Mouse (Mus musculus) ES-E14 (cell line): ENCODE measurements around the gene Stxbp3. TPM values are rescaled to one million over a fixed set of nuclear protein-coding genes. Genes with fewer than 3 reads are reported as not detected.
A peak's percentile ranks its signal among the peaks of the same experiment; 100 is the strongest.

ENCODE experiments used
- DNase-seq: peaks from one replicate; pipeline ENCODE4 v3.0.0-alpha.2; 2013; ENCODE audit warnings: low read depth, low spot score
- H3K27ac ChIP-seq: 2 replicates; pipeline ENCODE4 v1.5.1; 2012; ENCODE audit warnings: low read depth, mild to moderate bottlenecking, low read length, moderate library complexity, mixed read lengths; ENCODE audit not compliant: poor library complexity, insufficient read depth, severe bottlenecking
- H3K36me3 ChIP-seq: 2 replicates; pipeline ENCODE4 v1.6.1; 2012; ENCODE audit warnings: mild to moderate bottlenecking, low read length, moderate library complexity, mixed read lengths; ENCODE audit not compliant: control insufficient read depth, poor library complexity, insufficient read depth, severe bottlenecking
- H3K4me1 ChIP-seq, 2 experiments: fragments of 150-350 bp in 1 of 2; sonication (generic) in 1 of 2; 2 replicates each; pipeline ENCODE4 v1.6.1; 2012; ENCODE audit warnings: low read length in 2 of 2, mild to moderate bottlenecking in 1 of 2, mixed read lengths in 1 of 2; ENCODE audit not compliant: control insufficient read depth in 2 of 2, insufficient read depth in 2 of 2, poor library complexity in 1 of 2
- H3K4me3 ChIP-seq, 2 experiments: fragments of 150-350 bp in 1 of 2; sonication (generic) in 1 of 2; 2 replicates each; pipeline ENCODE4 v1.5.1; 2012; ENCODE audit warnings: low read length in 2 of 2, low read depth in 1 of 2, mild to moderate bottlenecking in 1 of 2, mixed read lengths in 1 of 2; ENCODE audit not compliant: insufficient read depth in 1 of 2, poor library complexity in 1 of 2, severe bottlenecking in 1 of 2
- H3K9ac ChIP-seq: 2 replicates; pipeline ENCODE4 v1.6.1; 2012; ENCODE audit warnings: low read depth, mild to moderate bottlenecking, low read length, mixed read lengths; ENCODE audit not compliant: poor library complexity, insufficient read depth, severe bottlenecking
- H3K9me3 ChIP-seq: fragments of 150-350 bp; sonication (generic); 2 replicates; pipeline ENCODE4 v1.6.1; 2012; ENCODE audit warnings: low read depth, mild to moderate bottlenecking, low read length; ENCODE audit not compliant: control insufficient read depth, insufficient read depth
- CHD2 ChIP-seq: IDR thresholded peaks from 2 replicates; pipeline ENCODE4 v1.6.1; 2014; ENCODE audit warnings: mild to moderate bottlenecking, low read depth, low read length, inconsistent platforms
- HCFC1 ChIP-seq: IDR thresholded peaks from 2 replicates; pipeline ENCODE4 v1.6.1; 2012; ENCODE audit warnings: low read length, inconsistent platforms, borderline replicate concordance; ENCODE audit not compliant: insufficient read depth
- MAFK ChIP-seq: IDR thresholded peaks from 2 replicates; pipeline ENCODE4 v1.6.1; 2014; ENCODE audit warnings: mild to moderate bottlenecking, low read depth, low read length, inconsistent platforms; ENCODE audit not compliant: insufficient read depth
- ZC3H11A ChIP-seq: IDR thresholded peaks from 2 replicates; pipeline ENCODE4 v1.6.1; 2012; ENCODE audit warnings: low read depth, mild to moderate bottlenecking, inconsistent platforms, low read length, borderline replicate concordance
- ZNF384 ChIP-seq: IDR thresholded peaks from 2 replicates; pipeline ENCODE4 v1.6.1; 2012; ENCODE audit warnings: low read depth, low read length, inconsistent platforms
- in situ Hi-C, 2 experiments: fragments of 600-800 bp; cut with MboI; formaldehyde crosslinking; loops; one replicate each; pipeline ENCODE4 v1.15.1; 2025; ENCODE audit warnings: low sequenced_read_pairs in 2 of 2, inconsistent platforms in 1 of 2; ENCODE audit not compliant: unreplicated experiment in 2 of 2
- total RNA-seq: library from RNA; depleted of rRNA; stranded (reverse); fragments of 300-350 nt; gene quantifications from 2 replicates; pipeline ENCODE4 v1.2.3, GENCODE M21; 2012

Stxbp3 gene
- total RNA-seq, 1 experiment = 18.1 TPM

DNA sequence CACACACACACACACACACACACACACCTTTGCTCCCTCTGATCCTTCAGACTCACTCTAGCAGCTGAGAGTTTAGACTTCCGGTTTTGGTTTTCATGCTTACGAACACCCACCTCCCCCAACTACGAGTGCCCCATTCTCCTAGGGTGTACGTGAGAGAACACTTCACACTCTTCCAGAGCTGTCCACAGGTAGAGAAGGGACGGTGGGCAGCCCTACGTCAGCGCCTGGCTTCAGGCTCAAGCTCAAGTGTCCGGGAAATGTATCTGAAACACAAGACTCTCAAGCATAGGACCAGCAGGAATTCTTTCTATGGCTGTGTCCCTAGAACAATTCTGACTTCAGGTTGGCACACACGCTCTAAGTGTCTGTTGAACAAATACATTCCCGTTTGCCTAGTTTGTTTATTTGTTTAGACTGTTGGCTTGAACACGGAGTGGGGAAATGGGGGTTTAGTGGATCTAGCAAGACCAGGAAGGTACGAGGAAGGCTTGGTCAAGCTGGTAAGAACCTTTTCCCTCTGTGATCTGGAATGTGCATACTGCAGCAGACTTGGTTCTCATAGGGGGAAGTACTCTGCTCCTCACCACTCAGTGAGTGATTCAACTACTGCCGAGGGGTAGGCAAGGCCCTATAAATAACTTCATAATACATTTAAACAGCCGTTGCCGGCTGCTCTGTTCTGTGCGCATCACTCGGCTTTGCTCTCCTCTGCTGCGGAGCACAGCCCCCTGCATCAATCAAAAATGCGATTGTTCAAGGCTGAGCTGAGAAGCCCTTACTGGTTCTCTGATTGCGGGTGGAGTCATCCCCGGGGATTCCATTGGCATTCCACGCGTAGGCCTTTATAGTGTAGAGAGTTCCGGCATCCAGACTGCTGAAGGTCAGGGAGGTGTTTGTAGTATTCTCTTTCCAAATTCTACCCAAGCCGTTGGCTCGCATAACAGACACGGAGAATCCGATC, 40.5 kb upstream of the Stxbp3 start:
- Histone ChIP-seq H3K4me3 (peak overlapping the region in 1 of 2 experiments; percentile 22; a peak in 2 of 4 replicates), H3K36me3 (no peaks in the 10 kb centered on the region), H3K4me1 (peaks cover 1 to 9% of the 10 kb centered on the region in 2 experiments; a peak in 1 of 4 replicates), H3K9me3 (no peaks in the 10 kb centered on the region), H3K9ac (no peak overlapping the region), H3K27ac (no peak overlapping the region)
- in situ Hi-C loops = no loop called here
- peak; percentile 49 for DNase-seq
- TF ChIP-seq ZNF384 = no peak
- TF ChIP-seq HCFC1 = no peak
- no peak for TF ChIP-seq MAFK
- TF ChIP-seq ZC3H11A = no peak
- no peak for TF ChIP-seq CHD2

DNA sequence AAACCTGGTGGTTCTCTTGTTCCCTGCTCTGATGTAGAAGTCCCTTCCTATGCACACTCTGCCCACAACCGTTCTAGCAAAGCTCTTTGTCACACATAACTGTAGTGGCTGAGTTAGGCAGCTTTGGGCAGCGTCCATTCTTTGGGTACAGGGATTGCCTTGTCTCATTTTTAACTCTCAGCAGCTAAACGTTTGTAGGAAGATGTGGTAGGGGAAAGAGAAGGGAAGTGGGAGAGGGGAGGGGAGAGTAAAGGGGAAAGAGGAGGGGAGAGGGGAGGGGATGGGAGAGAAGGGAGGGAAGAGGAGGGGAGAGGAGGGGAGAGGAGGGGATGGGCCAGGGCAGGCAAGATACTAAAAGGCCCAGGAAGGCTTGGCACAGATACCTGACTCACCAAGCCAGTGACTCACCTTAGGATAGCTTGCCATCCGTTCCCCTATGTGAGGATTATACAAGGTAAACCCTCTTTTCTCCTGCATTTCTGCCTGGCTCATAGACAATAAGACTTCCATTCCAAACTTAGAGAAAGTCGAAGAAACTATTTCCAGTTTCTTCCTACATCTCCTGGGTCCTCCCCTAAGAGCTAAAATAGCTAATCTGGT, 39.6 kb upstream of the Stxbp3 start:
- H3K9ac ChIP-seq = no peak overlapping the region
- DNase-seq = no peak
- H3K36me3 ChIP-seq = no peaks in the 10 kb centered on the region
- no peak overlapping the region for H3K27ac ChIP-seq
- no peak for TF ChIP-seq CHD2
- no peak for TF ChIP-seq ZC3H11A
- no peaks in the 10 kb centered on the region for H3K9me3 ChIP-seq
- H3K4me1 ChIP-seq = peaks cover 1 to 8% of the 10 kb centered on the region in 2 experiments; a peak in 1 of 4 replicates
- in situ Hi-C loops = no loop called here
- H3K4me3 ChIP-seq = no peak overlapping the region

DNA sequence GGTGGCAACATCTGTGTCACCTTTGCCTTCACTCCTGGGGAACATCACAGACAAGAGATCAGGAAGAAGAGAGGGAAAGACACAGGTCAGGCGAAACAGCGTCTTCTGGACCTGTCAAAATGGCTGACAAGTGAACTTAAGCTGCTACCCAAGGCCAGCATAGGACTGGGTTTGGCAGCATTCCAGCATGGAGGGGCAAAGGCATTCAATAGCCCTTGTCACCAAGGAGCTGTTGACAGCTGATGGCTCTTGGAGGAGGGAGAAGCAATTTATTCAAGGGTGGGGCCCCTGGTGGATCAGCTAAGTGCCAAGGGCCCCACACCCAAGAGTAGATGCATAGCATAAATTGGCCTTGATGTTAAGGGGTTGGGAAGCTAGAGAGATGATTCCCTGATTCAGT, 38.8 kb upstream of the Stxbp3 start:
- Histone ChIP-seq H3K4me1 (peaks cover 1 to 5% of the 10 kb centered on the region in 2 experiments; a peak in 1 of 4 replicates), H3K9ac (no peak overlapping the region), H3K4me3 (no peak overlapping the region), H3K36me3 (no peaks in the 10 kb centered on the region), H3K9me3 (no peaks in the 10 kb centered on the region), H3K27ac (no peak overlapping the region)
- no peak for TF ChIP-seq MAFK
- no peak for TF ChIP-seq ZNF384
- TF ChIP-seq HCFC1 = no peak
- TF ChIP-seq CHD2 = no peak
- TF ChIP-seq ZC3H11A = no peak
- no peak for DNase-seq
- in situ Hi-C loops = no loop called here

DNA sequence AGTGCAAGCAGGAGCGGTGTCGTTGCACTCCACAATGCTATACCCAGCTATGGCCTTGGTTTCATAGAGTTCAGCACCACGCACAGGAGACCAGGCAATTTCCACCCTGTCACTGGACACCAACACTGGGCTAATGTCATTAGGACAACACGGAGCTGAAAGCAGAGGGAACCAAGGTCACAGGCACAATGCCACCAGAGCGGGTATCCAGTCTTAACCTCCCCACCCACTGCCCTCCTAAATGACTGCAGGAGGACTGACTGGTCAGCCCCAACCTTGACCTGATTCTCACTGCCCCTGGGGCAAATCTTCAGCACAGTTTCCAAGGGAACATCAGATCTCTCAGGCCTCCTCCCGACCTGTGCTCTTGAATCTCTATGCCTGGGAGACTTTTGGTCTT, 30.3 kb upstream of the Stxbp3 start:
- no peak overlapping the region for H3K4me3 ChIP-seq
- DNase-seq = no peak
- no peaks in the 10 kb centered on the region for H3K9me3 ChIP-seq
- no peak overlapping the region for H3K27ac ChIP-seq
- in situ Hi-C loops = no loop called here
- no peak for TF ChIP-seq CHD2
- no peak for TF ChIP-seq ZC3H11A
- no peak for TF ChIP-seq HCFC1
- no peaks in the 10 kb centered on the region for H3K4me1 ChIP-seq
- no peak overlapping the region for H3K9ac ChIP-seq
- no peaks in the 10 kb centered on the region for H3K36me3 ChIP-seq
